Mouse (Mus musculus) 3T3-L1 (cell line): ENCODE measurements around the gene Olfr38.

Source experiments
- DNase-seq: peaks from one replicate; pipeline ENCODE4 v3.0.0-alpha.2; 2015; ENCODE audit warnings: low read depth, low spot score

Olfr38 gene

DNA sequence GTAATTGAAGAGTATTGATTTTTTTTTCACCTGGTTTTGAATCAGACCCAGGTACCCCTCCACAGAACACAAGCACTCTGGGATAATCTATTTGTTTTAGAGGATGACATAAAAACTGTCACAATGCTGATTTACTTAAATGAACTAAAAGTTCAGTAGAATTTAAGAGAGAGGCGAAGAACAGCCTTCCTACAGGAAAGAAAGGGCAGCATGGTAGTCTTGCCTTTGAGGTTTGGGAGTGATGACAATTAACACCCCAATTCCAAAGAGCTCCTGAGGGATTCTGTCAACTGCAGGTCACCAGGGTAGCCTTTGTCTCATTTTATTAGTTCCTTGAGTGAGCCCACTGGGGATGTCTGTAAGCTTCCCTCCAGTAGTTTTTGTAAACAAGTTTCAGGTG is at the start of gene Olfr38:
Gene Olfr38, plus strand, starts transcription at position 301 of the 400 bp plus-strand sequence.
- DNase-seq, result no peak

DNA sequence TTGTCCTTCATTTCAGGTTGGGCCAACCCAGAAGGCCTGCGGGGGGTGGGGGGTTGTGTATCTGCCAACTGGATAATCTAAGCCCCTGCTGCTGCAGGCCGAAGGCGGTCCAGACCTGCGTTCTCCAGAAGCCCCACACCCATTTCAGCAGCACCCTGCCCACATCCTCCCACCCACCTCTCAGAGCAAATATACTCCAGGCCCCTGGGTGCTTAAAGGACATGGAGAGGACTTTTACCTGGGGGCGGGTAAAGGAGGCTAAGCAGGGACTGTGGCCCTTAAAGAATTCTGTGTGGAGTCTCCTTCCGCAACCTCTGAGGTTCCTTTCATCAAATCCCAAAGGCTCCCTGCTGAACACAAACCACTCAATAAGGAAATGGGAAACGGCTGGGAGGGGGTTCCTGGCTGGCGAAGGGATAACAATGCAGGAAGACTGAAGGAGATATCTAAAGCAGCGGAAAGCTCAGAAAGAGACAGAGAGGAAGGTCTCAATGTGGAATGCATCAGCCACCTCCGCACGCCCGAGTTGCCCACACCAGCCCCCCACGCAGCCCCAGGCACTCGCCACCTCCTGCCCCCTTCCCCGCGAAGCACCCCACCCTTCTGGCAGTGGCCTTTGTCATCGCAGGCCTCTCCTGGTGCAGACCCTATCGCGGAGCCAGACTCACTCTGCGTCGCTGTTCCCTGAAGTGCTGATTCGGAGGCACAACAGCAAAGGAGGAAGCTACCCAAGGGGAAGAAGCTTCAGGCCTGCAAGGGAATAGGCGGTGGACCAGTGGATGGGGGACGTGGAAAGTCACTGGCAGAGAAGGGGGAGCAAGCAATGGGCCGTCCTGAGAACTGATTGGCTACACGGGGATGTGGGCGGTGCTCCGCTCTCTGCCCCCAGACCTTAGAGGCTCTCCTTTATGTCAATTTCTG is 46.7 kb upstream of the Olfr38 start, which contains the start of gene Tcaf1:
Gene Tcaf1, minus strand, starts transcription at position 798 of the 921 bp plus-strand sequence.
- DNase-seq, result peak; percentile 98

DNA sequence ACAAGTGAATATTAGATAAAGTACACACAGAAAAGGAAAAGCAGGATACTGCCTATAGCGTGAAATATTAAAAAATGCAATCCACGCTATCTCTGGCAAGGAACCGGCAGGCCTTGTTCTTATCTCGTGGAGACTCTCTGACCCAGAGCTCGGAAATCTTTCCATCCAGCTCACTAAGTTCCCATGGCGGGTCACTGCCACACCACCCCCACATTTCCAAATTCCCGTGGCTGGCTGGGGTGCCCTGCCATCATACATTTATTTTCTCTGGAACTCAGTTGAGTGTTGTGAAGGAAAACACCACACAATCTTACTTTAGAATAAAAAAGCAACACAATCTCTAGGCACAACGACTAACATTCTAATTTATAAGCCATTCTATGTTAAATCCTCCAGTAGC is 41.5 kb upstream of the Olfr38 start:
- DNase-seq, result no peak

DNA sequence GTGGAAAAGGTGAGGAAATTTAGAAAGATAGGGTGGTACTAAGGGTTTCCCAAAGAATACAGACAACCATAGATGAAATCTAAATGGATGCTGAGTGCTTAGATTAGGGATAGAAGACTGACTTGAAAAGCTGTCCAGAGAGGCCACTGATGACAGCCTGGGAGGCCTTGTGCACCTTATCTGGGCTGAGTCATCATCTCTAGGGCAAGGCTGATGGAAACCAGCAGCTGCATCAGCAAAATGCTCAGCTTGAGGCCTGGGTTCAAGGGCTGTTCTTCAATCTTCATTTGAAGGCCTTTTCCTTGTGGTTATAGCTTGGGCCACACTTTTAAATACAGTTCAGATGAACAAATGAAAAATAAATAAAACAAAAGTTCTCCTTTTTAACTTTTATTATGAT is 38.2 kb upstream of the Olfr38 start:
- no peak for DNase-seq

DNA sequence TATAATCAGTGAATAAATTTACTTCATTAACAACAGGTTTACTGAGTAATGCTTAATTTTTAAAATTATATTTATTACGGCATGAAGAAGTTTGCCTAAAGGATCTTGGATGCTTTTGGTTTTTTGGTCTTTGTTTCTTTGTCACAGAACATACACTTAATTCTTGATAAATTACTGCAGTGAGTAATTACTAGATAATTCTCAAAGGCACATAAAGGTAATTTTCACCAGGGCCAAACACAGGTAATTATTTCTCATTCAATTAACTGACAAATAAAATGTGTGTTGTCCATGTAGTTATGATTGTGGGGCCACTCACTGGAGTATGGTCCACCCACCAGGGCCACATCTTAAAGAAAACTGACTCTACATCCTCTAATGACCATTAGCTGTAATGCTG is 17.1 kb upstream of the Olfr38 start, which contains the start of gene Olfr453:
Gene Olfr453, plus strand, starts transcription at position 301 of the 400 bp plus-strand sequence.
- DNase-seq, result no peak

DNA sequence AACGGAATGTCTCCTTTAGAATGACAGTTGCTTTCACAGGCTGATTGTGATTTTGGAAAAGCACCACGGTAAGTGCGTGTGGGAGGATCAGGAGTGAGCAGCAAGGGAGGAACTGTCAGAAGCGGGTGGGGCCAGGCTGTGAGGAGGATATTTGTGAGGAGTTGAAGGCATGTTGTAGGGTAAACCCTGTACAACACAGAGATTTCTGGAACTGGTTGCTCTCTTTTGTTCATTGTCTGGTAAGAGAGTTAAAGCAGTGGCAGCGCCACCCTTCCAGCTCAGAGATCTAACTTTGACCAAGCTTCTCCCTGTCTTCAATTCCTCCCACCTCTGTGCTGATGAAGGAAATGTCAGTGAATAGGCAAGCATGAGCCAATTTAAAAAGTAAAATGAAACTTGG is 13.9 kb upstream of the Olfr38 start:
- DNase-seq, result no peak

GRCm38 (mm10) chr6:42747846-42748245 is 8.4 kb upstream of the Olfr38 start:
- no peak for DNase-seq

- DNase-seq, result no peak
Measured at GRCm38 (mm10) chr6:42777066-42777465, 20.9 kb downstream of the Olfr38 start.

GRCm38 (mm10) chr6:42784793-42785192 is 28.6 kb downstream of the Olfr38 start, which contains the start of gene Olfr452:
TSS of gene Olfr452 (plus strand) at chr6:42785093.
- no peak for DNase-seq

- DNase-seq, result peak; percentile 27
Measured at GRCm38 (mm10) chr6:42790247-42790948, 34.2 kb downstream of the Olfr38 start.

- DNase-seq, result no peak
Measured at GRCm38 (mm10) chr6:42790949-42791556, 34.8 kb downstream of the Olfr38 start.

GRCm38 (mm10) chr6:42794982-42795381 is 38.8 kb downstream of the Olfr38 start:
- no peak for DNase-seq

- DNase-seq, result no peak
Measured at GRCm38 (mm10) chr6:42811639-42812038, 55.4 kb downstream of the Olfr38 start, which contains the start of gene Olfr450. TSS of gene Olfr450 (plus strand) at chr6:42811939.
